Mouse (Mus musculus) erythroblast, embryonic 14.5 days (primary cell): ENCODE data around the gene Fam57a.

ENCODE experiments used
- GATA1 ChIP-seq: IDR thresholded peaks from 2 replicates; pipeline ENCODE4 v1.6.1; 2012; ENCODE audit warnings: low read length, inconsistent platforms, mixed read lengths
- TAL1 ChIP-seq: IDR thresholded peaks from 3 replicates; pipeline ENCODE4 v1.6.1; 2012; ENCODE audit warnings: low read length, inconsistent platforms, mixed read lengths

DNA sequence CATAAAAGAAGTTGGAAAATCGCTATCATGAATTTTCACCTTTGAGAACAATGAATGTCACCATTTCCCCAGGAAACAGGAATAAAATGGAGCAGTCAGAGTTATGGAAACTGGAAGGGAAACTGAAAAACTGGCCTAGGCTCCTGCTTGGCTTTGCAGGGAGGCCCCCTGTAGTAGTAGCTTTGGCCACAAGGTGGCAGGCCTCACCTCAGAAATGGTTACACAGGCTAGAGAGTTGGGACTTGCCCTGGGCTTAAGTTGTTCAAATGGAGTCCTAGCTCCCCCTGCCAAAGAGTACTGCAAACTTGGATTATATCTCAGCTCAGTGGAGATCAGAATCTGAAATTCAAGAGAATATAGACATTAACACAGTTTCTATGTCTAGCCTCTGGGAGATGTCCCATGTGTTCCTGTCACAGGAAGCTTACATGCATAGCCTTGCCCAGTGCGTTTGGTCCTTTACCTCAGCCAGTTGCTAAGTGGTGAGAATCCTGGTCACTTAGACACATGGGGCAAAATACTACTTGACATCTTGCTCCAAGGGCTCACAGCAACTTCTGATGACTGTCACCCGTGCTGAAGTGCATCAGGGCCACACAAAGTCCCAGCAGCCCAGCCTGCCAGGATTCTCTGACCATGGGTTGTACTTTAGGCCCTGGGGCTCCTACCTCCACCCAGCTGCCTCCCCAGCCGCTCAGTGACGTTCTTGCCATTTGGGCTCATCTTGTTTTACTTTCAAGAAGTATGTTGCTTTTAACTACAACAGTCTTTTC, 73.9 kb downstream of the Fam57a start:
- TF ChIP-seq TAL1 (no peak), GATA1 (no peak)
